Mouse (Mus musculus): ENCODE results near the gene Dio2. TPM values are rescaled to one million over a fixed set of nuclear protein-coding genes. Genes with fewer than 3 reads are reported as not detected.
A peak's percentile ranks its signal among the peaks of the same experiment; 100 is the strongest.

Dio2 gene
- polyA plus RNA-seq (2012; ENCODE audit: insufficient read depth, low replicate concordance): not detected in 2 replicates

DNA sequence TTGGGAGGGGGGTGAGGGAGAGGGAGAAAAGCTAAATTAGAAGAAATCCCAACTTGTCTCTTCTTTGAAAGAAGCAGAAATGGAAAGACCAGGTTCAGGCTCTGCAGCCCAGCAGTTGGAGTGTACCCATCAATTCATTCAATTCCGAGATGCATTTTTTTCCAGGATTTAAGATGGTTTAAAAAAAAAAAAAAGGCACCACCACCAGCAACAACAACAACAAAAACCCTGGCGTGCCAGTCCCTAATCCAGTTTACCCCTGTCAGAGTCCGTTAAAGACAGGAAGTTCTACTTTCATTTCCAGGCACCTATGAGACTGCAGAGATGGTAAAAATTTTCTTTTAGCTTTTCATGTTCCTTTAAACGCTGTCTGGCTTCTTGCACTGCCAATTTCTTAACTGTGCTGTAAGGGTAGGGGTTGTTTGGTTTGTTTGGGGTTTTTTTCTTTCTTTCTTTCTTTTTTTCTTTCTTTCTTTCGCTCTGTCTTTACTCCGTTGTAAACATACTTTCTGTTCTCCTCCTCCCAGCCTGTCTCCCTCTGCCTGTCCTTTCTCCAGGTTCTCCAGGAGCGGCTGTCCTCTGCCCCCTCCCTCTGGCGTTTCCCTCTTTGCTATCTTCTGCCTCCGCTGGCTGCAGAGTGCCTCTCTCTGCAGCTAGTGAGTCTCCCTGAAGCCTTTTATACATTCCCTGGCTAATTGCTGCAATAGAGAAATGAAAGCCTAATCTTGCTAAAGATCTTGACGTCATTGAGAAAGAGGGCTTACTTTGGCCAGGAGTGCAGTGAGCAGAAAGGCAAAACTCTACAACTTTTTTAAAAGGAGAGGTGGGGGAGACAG, at the start of gene Dio2:
TSS of gene Dio2 (minus strand) at position 51 of the 836 bp plus-strand sequence.
- Histone ChIP-seq H3K27me3 (replicated peaks) (peaks cover 3% of the 10 kb centered on the region), H3K36me3 (replicated peaks; ENCODE audit: low read length) (no peaks in the 10 kb centered on the region), H3K4me1 (peaks cover 6% of the 10 kb centered on the region), H3K9me3 (0 out of 2 replicates have a peak, but pooled peaks cover 3% of the 10 kb centered on the region), H3K4me3 (replicated peaks) (peak within 1 kb of the TSS; percentile 88)
- TF ChIP-seq FLI1 (IDR thresholded peaks at IDR 0.05; ENCODE audit: low read length) (no peak), GATA1 (IDR thresholded peaks at IDR 0.05; ENCODE audit: borderline replicate concordance, low read length) (no peak)

DNA sequence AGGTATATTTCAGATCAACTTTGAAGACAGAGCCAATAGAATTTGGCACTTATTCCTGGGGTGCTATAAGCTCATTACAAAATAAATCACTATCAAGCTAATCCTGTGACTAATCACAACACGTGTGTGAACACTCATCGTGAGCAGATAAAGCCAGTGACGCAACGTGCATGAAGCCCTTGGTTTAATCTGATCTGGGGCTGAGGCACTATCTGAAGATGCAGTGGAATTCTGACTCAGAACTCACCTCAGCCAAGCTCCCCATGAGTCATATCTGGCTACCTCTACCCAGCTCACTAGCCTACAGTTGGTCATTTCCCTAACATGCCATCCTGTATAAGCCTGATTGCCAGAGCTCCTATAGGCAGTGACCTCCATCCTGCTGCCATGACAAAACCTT, 43.2 kb upstream of the Dio2 start:
- Histone ChIP-seq H3K9me3 (0 out of 2 replicates have a peak, but pooled peaks cover 2% of the 10 kb centered on the region), H3K36me3 (replicated peaks; ENCODE audit: low read length) (no peaks in the 10 kb centered on the region), H3K4me1 (no peaks in the 10 kb centered on the region), H3K4me3 (replicated peaks) (no peak overlapping the region), H3K27me3 (replicated peaks) (no peaks in the 10 kb centered on the region)
- TF ChIP-seq FLI1 (IDR thresholded peaks at IDR 0.05; ENCODE audit: low read length) (no peak), GATA1 (IDR thresholded peaks at IDR 0.05; ENCODE audit: borderline replicate concordance, low read length) (no peak)

DNA sequence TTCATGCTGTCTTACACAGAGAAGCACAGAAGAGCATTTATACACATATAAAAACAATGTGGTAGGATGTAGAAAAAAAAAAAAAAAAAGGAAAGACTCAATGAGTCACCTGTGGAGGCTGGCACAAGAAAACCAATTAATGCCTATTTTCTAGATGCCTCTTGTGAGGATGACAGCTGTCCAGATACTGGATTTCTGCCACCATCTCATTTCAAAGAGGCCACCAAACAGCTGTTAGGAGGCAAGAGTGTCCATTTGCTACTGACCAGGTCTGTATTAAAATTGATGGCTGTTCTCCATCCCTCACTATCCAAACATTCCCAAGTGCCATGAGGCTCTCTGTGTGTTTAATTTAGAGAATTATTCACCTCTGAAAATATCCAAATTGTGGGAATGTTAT, 6.5 kb upstream of the Dio2 start:
- H3K27me3 ChIP-seq (replicated peaks): no peaks in the 10 kb centered on the region
- H3K4me1 ChIP-seq: no peaks in the 10 kb centered on the region
- H3K4me3 ChIP-seq (replicated peaks): no peak overlapping the region
- no peaks in the 10 kb centered on the region for H3K36me3 ChIP-seq (replicated peaks; ENCODE audit: low read length)
- H3K9me3 ChIP-seq: no peaks in the 10 kb centered on the region
- no peak for TF ChIP-seq GATA1 (IDR thresholded peaks at IDR 0.05; ENCODE audit: borderline replicate concordance, low read length)
- TF ChIP-seq FLI1 (IDR thresholded peaks at IDR 0.05; ENCODE audit: low read length): no peak

- H3K27me3 ChIP-seq (replicated peaks): no peaks in the 10 kb centered on the region
- TF ChIP-seq FLI1 (IDR thresholded peaks at IDR 0.05; ENCODE audit: low read length): no peak
- TF ChIP-seq GATA1 (IDR thresholded peaks at IDR 0.05; ENCODE audit: borderline replicate concordance, low read length): no peak
- H3K4me1 ChIP-seq: no peaks in the 10 kb centered on the region; the same call in 1 of the 2 replicates
- no peaks in the 10 kb centered on the region for H3K9me3 ChIP-seq
- H3K4me3 ChIP-seq (replicated peaks): no peak overlapping the region
- no peaks in the 10 kb centered on the region for H3K36me3 ChIP-seq (replicated peaks; ENCODE audit: low read length)
These were observed 5.4 kb upstream of the Dio2 start for GRCm38 (mm10) chr12:90743633-90744032.

- Histone ChIP-seq H3K9me3 (0 out of 2 replicates have a peak, but pooled peaks cover 3% of the 10 kb centered on the region), H3K27me3 (replicated peaks) (peaks cover 3% of the 10 kb centered on the region), H3K4me1 (peaks cover 6% of the 10 kb centered on the region), H3K4me3 (replicated peaks) (no peak overlapping the region), H3K36me3 (replicated peaks; ENCODE audit: low read length) (no peaks in the 10 kb centered on the region)
- TF ChIP-seq FLI1 (IDR thresholded peaks at IDR 0.05; ENCODE audit: low read length) (no peak), GATA1 (IDR thresholded peaks at IDR 0.05; ENCODE audit: borderline replicate concordance, low read length) (no peak)
These were observed 2.2 kb upstream of the Dio2 start for GRCm38 (mm10) chr12:90740468-90740867.

DNA sequence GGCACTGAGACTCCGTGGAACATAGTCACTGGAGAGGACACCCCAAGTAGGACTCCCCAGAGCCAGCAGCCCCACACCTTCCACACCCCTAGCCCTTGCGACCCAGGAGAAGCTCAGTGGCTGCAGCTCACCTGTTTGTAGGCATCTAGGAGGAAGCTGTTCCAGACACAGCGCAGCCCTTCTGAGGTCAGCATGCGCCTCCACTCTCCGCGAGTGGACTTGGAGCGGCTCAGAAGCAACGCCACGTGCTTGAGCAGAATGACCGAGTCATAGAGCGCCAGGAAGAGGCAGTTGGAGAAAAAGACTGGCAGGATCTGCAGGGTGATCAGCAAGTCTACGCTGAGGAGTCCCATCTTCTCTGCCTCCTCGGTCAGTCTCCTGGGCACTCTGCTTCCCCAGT, 306 bp downstream of the Dio2 start:
- H3K9me3 ChIP-seq: 0 out of 2 replicates have a peak, but pooled peaks cover 3% of the 10 kb centered on the region
- peak overlapping the region; percentile 88 for H3K4me3 ChIP-seq (replicated peaks)
- peaks cover 3% of the 10 kb centered on the region for H3K27me3 ChIP-seq (replicated peaks)
- H3K4me1 ChIP-seq: peaks cover 6% of the 10 kb centered on the region
- H3K36me3 ChIP-seq (replicated peaks; ENCODE audit: low read length): no peaks in the 10 kb centered on the region
- no peak for TF ChIP-seq GATA1 (IDR thresholded peaks at IDR 0.05; ENCODE audit: borderline replicate concordance, low read length)
- no peak for TF ChIP-seq FLI1 (IDR thresholded peaks at IDR 0.05; ENCODE audit: low read length)

GRCm38 (mm10) chr12:90735447-90735846, 2.8 kb downstream of the Dio2 start:
- Histone ChIP-seq H3K36me3 (replicated peaks; ENCODE audit: low read length) (no peaks in the 10 kb centered on the region), H3K4me1 (peaks cover 6% of the 10 kb centered on the region)
- TF ChIP-seq GATA1 (IDR thresholded peaks at IDR 0.05; ENCODE audit: borderline replicate concordance, low read length): no peak
- no peak for TF ChIP-seq FLI1 (IDR thresholded peaks at IDR 0.05; ENCODE audit: low read length)

GRCm38 (mm10) chr12:90734503-90734902, 3.7 kb downstream of the Dio2 start:
- Histone ChIP-seq H3K4me3 (replicated peaks) (no peak overlapping the region), H3K36me3 (replicated peaks; ENCODE audit: low read length) (no peaks in the 10 kb centered on the region), H3K9me3 (0 out of 2 replicates have a peak, but pooled peaks cover 3% of the 10 kb centered on the region), H3K4me1 (peaks cover 9% of the 10 kb centered on the region), H3K27me3 (replicated peaks) (peaks cover 3% of the 10 kb centered on the region)
- TF ChIP-seq FLI1 (IDR thresholded peaks at IDR 0.05; ENCODE audit: low read length) (no peak), GATA1 (IDR thresholded peaks at IDR 0.05; ENCODE audit: borderline replicate concordance, low read length) (no peak)

More at GRCm38 (mm10) chr12:90735447-90735846, 2.8 kb downstream of the Dio2 start:
- H3K4me3 ChIP-seq (replicated peaks): no peak overlapping the region
- peaks cover 3% of the 10 kb centered on the region for H3K27me3 ChIP-seq (replicated peaks)
- 0 out of 2 replicates have a peak, but pooled peaks cover 3% of the 10 kb centered on the region for H3K9me3 ChIP-seq

- H3K9me3 ChIP-seq: 0 out of 2 replicates have a peak, but pooled peaks cover 3% of the 10 kb centered on the region
- no peaks in the 10 kb centered on the region for H3K36me3 ChIP-seq (replicated peaks; ENCODE audit: low read length)
- no peak for TF ChIP-seq GATA1 (IDR thresholded peaks at IDR 0.05; ENCODE audit: borderline replicate concordance, low read length)
- TF ChIP-seq FLI1 (IDR thresholded peaks at IDR 0.05; ENCODE audit: low read length): no peak
- H3K4me1 ChIP-seq: peaks cover 10% of the 10 kb centered on the region
- no peak overlapping the region for H3K4me3 ChIP-seq (replicated peaks)
- H3K27me3 ChIP-seq (replicated peaks): peaks cover 3% of the 10 kb centered on the region
These were observed 4.5 kb downstream of the Dio2 start for GRCm38 (mm10) chr12:90733721-90734120.

DNA sequence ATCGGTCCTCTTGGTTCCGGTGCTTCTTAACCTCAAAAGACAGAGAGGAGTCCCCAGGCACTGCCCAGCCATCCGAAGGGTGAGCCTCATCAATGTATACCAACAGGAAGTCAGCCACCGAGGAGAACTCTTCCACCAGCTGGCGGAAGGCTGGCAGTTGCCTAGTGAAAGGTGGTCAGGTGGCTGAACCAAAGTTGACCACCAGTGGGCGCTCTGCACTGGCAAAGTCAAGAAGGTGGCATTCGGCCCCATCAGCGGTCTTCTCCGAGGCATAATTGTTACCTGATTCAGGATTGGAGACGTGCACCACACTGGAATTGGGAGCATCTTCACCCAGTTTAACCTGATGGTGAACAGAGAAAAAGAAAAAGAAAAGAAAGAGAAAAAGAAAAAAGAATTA, 8.6 kb downstream of the Dio2 start:
- H3K36me3 ChIP-seq (replicated peaks; ENCODE audit: low read length): no peaks in the 10 kb centered on the region
- H3K4me1 ChIP-seq: 0 out of 2 replicates have a peak, but pooled peaks cover 3% of the 10 kb centered on the region
- H3K9me3 ChIP-seq: no peaks in the 10 kb centered on the region
- H3K27me3 ChIP-seq (replicated peaks): no peaks in the 10 kb centered on the region
- TF ChIP-seq GATA1 (IDR thresholded peaks at IDR 0.05; ENCODE audit: borderline replicate concordance, low read length): no peak
- TF ChIP-seq FLI1 (IDR thresholded peaks at IDR 0.05; ENCODE audit: low read length): no peak
- H3K4me3 ChIP-seq (replicated peaks): no peak overlapping the region
